22 mouse cellular contexts compared by ENCODE assay signal in the genomic region with DNA sequence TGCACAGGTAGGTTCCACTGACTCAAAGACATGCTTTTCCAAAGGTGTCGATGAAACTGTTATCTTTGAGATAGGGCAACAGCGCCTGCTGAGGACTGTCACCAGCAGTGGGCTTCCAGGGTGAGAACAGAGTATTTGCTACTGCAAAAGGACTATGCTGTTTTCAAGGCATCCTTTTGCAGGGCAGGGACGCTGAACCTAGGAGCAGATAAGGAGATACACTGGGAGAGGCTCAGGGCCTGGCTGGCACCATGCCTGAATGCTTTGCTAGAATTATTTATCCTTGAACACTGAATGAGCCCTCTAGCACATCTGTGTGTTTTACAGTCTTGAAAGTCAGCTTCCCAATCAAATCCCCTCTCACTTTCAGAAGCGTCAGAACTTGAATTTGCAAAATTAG. TPM values are rescaled to one million over a fixed set of nuclear protein-coding genes. Genes with fewer than 3 reads are reported as not detected.
"Had no signal": no experiment of that assay in that cellular context is flagged by ENCODE, and none has a peak within 500 bp of the region (broad histone marks: within the 10 kb centered on the region; RNA-seq: fewer than 3 reads in every experiment).

No protein-coding gene starts in this region.

- H3K9me3 ChIP-seq: limb, embryonic 10.5 days; limb, embryonic 13.5 days; liver, embryonic 13.5 days; midbrain, embryonic 10.5 days had no signal

- H3K27ac ChIP-seq: kidney, postnatal 0 days; layer of hippocampus, adult 2 months; limb, embryonic 10.5 days; limb, embryonic 13.5 days; liver, embryonic 13.5 days; macrophage; midbrain, embryonic 10.5 days; stomach, postnatal 0 days had no signal

- H3K4me1 ChIP-seq: liver, embryonic 13.5 days had no signal

- H3K27me3 ChIP-seq: limb, embryonic 13.5 days; liver, embryonic 13.5 days had no signal

- H3K4me3 ChIP-seq: layer of hippocampus, adult 2 months; limb, embryonic 10.5 days; limb, embryonic 13.5 days; liver, embryonic 13.5 days; midbrain, embryonic 10.5 days had no signal

- H3K9ac ChIP-seq: limb, embryonic 13.5 days; liver, embryonic 13.5 days had no signal

- H3K4me2 ChIP-seq: limb, embryonic 13.5 days; liver, embryonic 13.5 days had no signal

- H3K36me3 ChIP-seq: limb, embryonic 10.5 days; limb, embryonic 13.5 days; liver, embryonic 13.5 days; midbrain, embryonic 10.5 days had no signal

- DNase-seq: kidney, adult 2 months; kidney, postnatal 25 days; layer of hippocampus, adult 9-11 months; liver; liver, embryonic 13.5 days; lung, adult 2 months; midbrain, embryonic 14.5 days; right cerebral cortex, adult 18-20 months; right cerebral cortex, postnatal 14 days; right cerebral cortex, postnatal 4 days; thymus, adult 2 months; thymus, postnatal 14 days; thymus, postnatal 4 days had no signal

RNA-seq across cellular contexts. Expression of a gene that starts 11.8 kb away (rescaled TPM):
- total RNA-seq: megakaryocyte, adult 5-6 weeks had no signal
- polyA plus RNA-seq: large intestine, adult 2 months; macrophage had no signal
